Mouse (Mus musculus) liver, adult 2 months (tissue): Measurements from ENCODE around the gene Insyn1. TPM values are rescaled to one million over a fixed set of nuclear protein-coding genes. Genes with fewer than 3 reads are reported as not detected.

Experiments
- DNase-seq: peaks from one replicate; pipeline ENCODE4 v3.0.0-alpha.2; 2011; ENCODE audit warnings: low read depth, low spot score; ENCODE audit errors: extremely low read depth
- H3K27ac ChIP-seq: fragments of 200-500 bp; replicated peaks from 2 replicates; pipeline ENCODE4 v1.5.1; 2012; ENCODE audit warnings: low read depth, mild to moderate bottlenecking, control low read depth, inconsistent platforms, low read length; ENCODE audit not compliant: insufficient read depth
- H3K27me3 ChIP-seq: fragments of 200-500 bp; 2 replicates; pipeline ENCODE4 v1.6.1; 2012; ENCODE audit warnings: mild to moderate bottlenecking, moderate library complexity, low read length, inconsistent platforms; ENCODE audit not compliant: control insufficient read depth, insufficient read depth
- H3K36me3 ChIP-seq: fragments of 200-500 bp; 2 replicates; pipeline ENCODE4 v1.6.1; 2012; ENCODE audit warnings: low read length, inconsistent platforms; ENCODE audit not compliant: control insufficient read depth, insufficient read depth
- H3K4me1 ChIP-seq: fragments of 200-500 bp; 2 replicates; pipeline ENCODE4 v1.6.1; 2011; ENCODE audit warnings: low read length; ENCODE audit not compliant: control insufficient read depth, insufficient read depth
- H3K4me3 ChIP-seq: fragments of 200-500 bp; 2 replicates; pipeline ENCODE4 v1.5.1; 2011; ENCODE audit warnings: low read depth, mild to moderate bottlenecking, control low read depth, low read length, moderate library complexity; ENCODE audit not compliant: insufficient read depth
- H3K79me2 ChIP-seq: fragments of 200-500 bp; 2 replicates; pipeline ENCODE4 v1.6.1; 2012; ENCODE audit warnings: inconsistent platforms, mild to moderate bottlenecking, low read length, moderate library complexity; ENCODE audit not compliant: control insufficient read depth, insufficient read depth
- H3K9ac ChIP-seq: fragments of 200-500 bp; 2 replicates; pipeline ENCODE4 v1.6.1; 2012; ENCODE audit warnings: low read depth, mild to moderate bottlenecking, control low read depth, inconsistent platforms, low read length
- CTCF ChIP-seq: fragments of 200-500 bp; IDR thresholded peaks from 2 replicates; pipeline ENCODE4 v1.5.1; 2011; ENCODE audit warnings: low read depth, low read length, control low read depth
- POLR2A ChIP-seq: fragments of 200-500 bp; IDR thresholded peaks from 2 replicates; pipeline ENCODE4 v1.6.1; 2011; ENCODE audit warnings: low read length, control low read depth; ENCODE audit not compliant: insufficient read depth; ENCODE audit errors: extremely low read depth
- WGBS: fragments of 180-500 bp; shearing (Covaris S2); methylation state at CpG from one replicate; pipeline ENCODE4 v1.1.7; 2018; 5-methylcytosine and 5-hydroxymethylcytosine counted together
- polyA plus RNA-seq: library from polyadenylated mRNA; depleted of rRNA; stranded (reverse); fragments of >200 nt; gene quantifications from 2 replicates; pipeline ENCODE4 v1.2.3, GENCODE M21; 2012
- total RNA-seq: library from RNA; depleted of rRNA; stranded (reverse); fragments of >200 nt; gene quantifications from 2 replicates; pipeline ENCODE4 v1.2.3, GENCODE M21; 2014

Insyn1 gene
- total and polyA plus RNA-seq, 2 experiments: 0.09 TPM; not detected in 1

DNA sequence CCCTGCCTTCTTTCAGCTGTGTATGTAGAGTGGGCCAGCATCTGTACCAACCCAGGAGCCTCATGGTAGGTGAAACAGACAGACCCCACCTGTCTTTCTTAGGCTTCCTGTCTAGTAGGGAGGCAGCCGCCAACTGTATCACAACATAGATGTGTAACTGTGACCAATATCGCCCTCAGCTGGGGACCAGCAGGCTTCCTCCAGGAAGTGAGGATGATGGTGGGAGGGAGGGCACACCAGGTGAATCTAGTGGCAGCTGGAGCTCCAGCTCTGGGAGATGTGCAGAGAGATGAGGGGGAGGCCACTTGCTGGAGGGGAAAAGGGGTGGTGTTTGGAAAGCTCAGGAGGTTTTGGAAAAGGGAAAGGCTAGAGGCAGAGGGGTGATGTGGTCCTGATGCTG, 6.6 kb downstream of the Insyn1 start:
- no peaks in the 10 kb centered on the region for H3K4me1 ChIP-seq
- 71% methylated on average over 2 of the region's 2 CpGs for WGBS

GRCm38 (mm10) chr9:58496470-58497182, 8.2 kb downstream of the Insyn1 start:
- TF ChIP-seq CTCF: no peak
- no peak for TF ChIP-seq POLR2A
- 47% methylated on average over 4 of the region's 4 CpGs for whole genome bisulfite sequencing
- no peak for DNase-seq
- H3K9ac ChIP-seq: no peak overlapping the region
- no peak overlapping the region for H3K27ac ChIP-seq
- no peaks in the 10 kb centered on the region for H3K36me3 ChIP-seq
- H3K79me2 ChIP-seq: no peaks in the 10 kb centered on the region
- H3K27me3 ChIP-seq: no peaks in the 10 kb centered on the region
- H3K4me3 ChIP-seq: no peak overlapping the region
- no peaks in the 10 kb centered on the region for H3K4me1 ChIP-seq

More for the DNA sequence above, 6.6 kb downstream of the Insyn1 start:
- Histone ChIP-seq H3K27me3 (0 out of 2 replicates have a peak, but pooled peaks cover under 1% of the 10 kb centered on the region), H3K79me2 (no peaks in the 10 kb centered on the region), H3K9ac (no peak overlapping the region), H3K36me3 (no peaks in the 10 kb centered on the region), H3K27ac (no peak overlapping the region), H3K4me3 (no peak overlapping the region)
- DNase-seq: no peak
- TF ChIP-seq CTCF (no peak), POLR2A (no peak)

DNA sequence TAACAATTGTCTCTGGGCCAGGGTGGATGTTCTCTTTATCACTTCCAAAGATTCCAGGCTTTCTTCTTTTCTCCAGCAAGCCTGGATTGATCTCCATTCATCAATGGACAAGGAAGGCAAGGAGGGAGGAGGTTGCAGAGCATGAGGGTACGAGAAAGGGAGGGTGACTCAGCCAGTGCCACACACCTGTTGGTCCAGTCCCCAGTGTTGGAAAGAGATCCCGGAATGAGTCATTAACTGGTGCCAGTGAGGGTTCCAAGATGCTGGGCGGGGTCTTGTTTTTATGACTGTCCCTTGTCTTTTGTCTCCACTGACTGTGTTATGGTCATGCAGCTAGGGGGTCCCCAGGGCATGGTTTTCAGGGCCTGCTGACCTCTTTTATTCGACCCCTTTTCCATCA, 9.5 kb downstream of the Insyn1 start:
- H3K4me1 ChIP-seq: no peaks in the 10 kb centered on the region
- TF ChIP-seq CTCF: no peak
- TF ChIP-seq POLR2A: no peak
- no peak overlapping the region for H3K9ac ChIP-seq
- no peak overlapping the region for H3K27ac ChIP-seq
- no peak for DNase-seq
- no peak overlapping the region for H3K4me3 ChIP-seq
- no peaks in the 10 kb centered on the region for H3K36me3 ChIP-seq
- H3K27me3 ChIP-seq: no peaks in the 10 kb centered on the region
- 77% methylated on average over 4 of the region's 4 CpGs for WGBS
- no peaks in the 10 kb centered on the region for H3K79me2 ChIP-seq

- 84% methylated on average over 5 of the region's 5 CpGs for WGBS
- Histone ChIP-seq H3K9ac (no peak overlapping the region), H3K4me3 (no peak overlapping the region), H3K36me3 (no peaks in the 10 kb centered on the region), H3K27ac (no peak overlapping the region), H3K79me2 (no peaks in the 10 kb centered on the region), H3K27me3 (no peaks in the 10 kb centered on the region), H3K4me1 (no peaks in the 10 kb centered on the region)
- no peak for DNase-seq
- no peak for TF ChIP-seq CTCF
- TF ChIP-seq POLR2A: no peak
Measured at GRCm38 (mm10) chr9:58500946-58501345, 12.5 kb downstream of the Insyn1 start.

DNA sequence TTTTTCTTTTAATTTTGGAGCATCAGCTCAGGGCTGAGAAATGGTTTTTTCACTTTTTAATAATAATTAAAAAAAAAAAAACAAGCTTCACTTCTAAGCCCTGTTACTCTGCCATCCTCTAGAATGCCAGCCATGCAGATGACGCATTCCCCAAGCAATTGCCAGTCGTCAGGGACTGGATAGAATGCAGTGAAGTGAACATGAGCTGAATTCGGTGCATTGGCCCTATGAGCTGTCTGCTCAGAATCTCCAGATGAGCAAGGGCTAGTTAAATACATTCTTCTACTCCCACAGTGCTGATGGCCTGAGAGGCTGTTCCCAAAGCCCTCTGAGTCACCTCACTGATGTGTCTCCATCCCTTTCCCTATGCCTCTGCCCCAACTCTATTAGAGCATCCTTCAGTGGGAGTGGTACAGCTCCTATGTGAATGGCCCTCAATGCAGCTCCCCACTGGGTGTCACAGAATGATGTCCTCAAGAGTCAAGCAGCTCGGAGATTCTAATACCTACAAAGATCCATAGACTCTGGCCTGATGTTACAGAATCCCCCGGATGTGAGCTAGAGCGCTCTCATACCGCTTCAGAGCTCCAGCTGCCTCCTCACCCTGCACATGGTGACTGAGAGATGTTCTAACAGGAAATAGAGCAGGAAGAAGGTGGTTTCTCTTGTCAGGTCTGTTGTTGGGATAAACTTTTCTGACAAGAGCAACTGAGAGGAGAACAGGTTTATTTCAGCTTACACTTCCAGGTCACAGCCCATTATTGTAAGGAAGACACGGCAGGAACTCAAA, 19.0 kb downstream of the Insyn1 start:
- Histone ChIP-seq H3K27ac (no peak overlapping the region), H3K36me3 (no peaks in the 10 kb centered on the region), H3K4me3 (no peak overlapping the region), H3K4me1 (no peaks in the 10 kb centered on the region), H3K9ac (no peak overlapping the region), H3K79me2 (no peaks in the 10 kb centered on the region), H3K27me3 (no peaks in the 10 kb centered on the region)
- 78% methylated on average over 8 of the region's 8 CpGs for whole genome bisulfite sequencing
- DNase-seq: no peak
- no peak for TF ChIP-seq POLR2A
- TF ChIP-seq CTCF: no peak

GRCm38 (mm10) chr9:58510452-58510851, 22.0 kb downstream of the Insyn1 start:
- Histone ChIP-seq H3K27me3 (no peaks in the 10 kb centered on the region), H3K9ac (no peak overlapping the region), H3K4me3 (no peak overlapping the region), H3K27ac (no peak overlapping the region), H3K4me1 (no peaks in the 10 kb centered on the region), H3K36me3 (no peaks in the 10 kb centered on the region), H3K79me2 (no peaks in the 10 kb centered on the region)
- no peak for DNase-seq
- no peak for TF ChIP-seq CTCF
- no peak for TF ChIP-seq POLR2A
- 87% methylated on average over 5 of the region's 5 CpGs for WGBS
